Mouse (Mus musculus): ENCODE data around the gene Gm14226. TPM values are rescaled to one million over a fixed set of nuclear protein-coding genes. Genes with fewer than 3 reads are reported as not detected.

Gene Gm14226
- total RNA-seq, 2 experiments from 2014 or later: not detected

Other genes with a start within 250 kb of the Gm14226 start
- not detected in 2 replicates for gene Gm14214, start 248.2 kb upstream of the Gm14226 start, total RNA-seq (2015; ENCODE audit: low replicate concordance)
- not detected in 2 replicates for gene Gm14214, start 248.2 kb upstream of the Gm14226 start, total RNA-seq (2017; ENCODE audit: low replicate concordance)
- gene Raly, start 227.2 kb upstream of the Gm14226 start, total RNA-seq (2015; ENCODE audit: low replicate concordance): 87.2 and 99.8 TPM in 2 replicates
- 112 and 144 TPM in 2 replicates for gene Raly, start 227.2 kb upstream of the Gm14226 start, total RNA-seq (2017; ENCODE audit: low replicate concordance)
- not detected in 2 replicates for gene a, start 226.9 kb upstream of the Gm14226 start, total RNA-seq (2015; ENCODE audit: low replicate concordance)
- gene a, start 226.9 kb upstream of the Gm14226 start, total RNA-seq (2017; ENCODE audit: low replicate concordance): not detected in 2 replicates
- 91.5 and 115 TPM in 2 replicates for gene Eif2s2, start 125.3 kb upstream of the Gm14226 start, total RNA-seq (2015; ENCODE audit: low replicate concordance)
- gene Eif2s2, start 125.3 kb upstream of the Gm14226 start, total RNA-seq (2017; ENCODE audit: low replicate concordance): 107 and 121 TPM in 2 replicates
- gene Ahcy, start 56.2 kb downstream of the Gm14226 start, total RNA-seq (2015; ENCODE audit: low replicate concordance): 17.6 and 21.6 TPM in 2 replicates
- gene Ahcy, start 56.2 kb downstream of the Gm14226 start, total RNA-seq (2017; ENCODE audit: low replicate concordance): 8.7 and 16.0 TPM in 2 replicates
- 23.1 and 45.3 TPM in 2 replicates for gene Itch, start 115.2 kb downstream of the Gm14226 start, total RNA-seq (2015; ENCODE audit: low replicate concordance)
- 31.9 and 39.8 TPM in 2 replicates for gene Itch, start 115.2 kb downstream of the Gm14226 start, total RNA-seq (2017; ENCODE audit: low replicate concordance)
- gene Dynlrb1, start 218.3 kb downstream of the Gm14226 start, total RNA-seq (2015; ENCODE audit: low replicate concordance): 95.2 and 122 TPM in 2 replicates
- gene Dynlrb1, start 218.3 kb downstream of the Gm14226 start, total RNA-seq (2017; ENCODE audit: low replicate concordance): 37.9 and 56.7 TPM in 2 replicates

All from erythroid progenitor cell, adult 5-6 weeks (primary cell).